ENCODE assay signal across 8 mouse cellular contexts in the genomic region with DNA sequence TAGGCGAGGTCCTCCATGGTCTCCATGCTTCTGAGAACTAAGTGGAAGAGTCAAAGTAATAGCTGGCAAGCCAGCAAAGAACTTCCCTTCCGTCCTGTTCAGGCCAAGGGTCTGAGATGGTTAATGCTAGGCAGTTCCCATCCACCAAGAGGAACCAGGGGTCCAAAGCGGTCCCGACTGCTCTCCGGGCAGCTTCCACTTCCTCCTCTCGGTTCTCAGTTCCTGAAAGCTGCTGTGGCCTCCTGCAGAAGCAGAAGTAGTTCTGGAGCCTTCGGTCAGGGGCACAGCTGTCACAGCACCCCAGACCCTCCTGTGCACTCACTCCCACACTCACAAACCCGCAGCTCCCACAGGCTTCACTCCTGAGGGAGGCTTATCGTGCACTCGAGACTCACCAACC. TPM values are rescaled to one million over a fixed set of nuclear protein-coding genes. Genes with fewer than 3 reads are reported as not detected.
A peak's percentile ranks its signal among the peaks of the same experiment; 100 is the strongest.
DNase-seq lines count a peak whose midpoint lies in the region; ATAC-seq lines count a peak whose summit lies in the region.

No protein-coding gene starts in this region.

- DNase-seq in adrenal gland, adult (ENCODE audit: inconsistent age in 2 of 2, low spot score in 1 of 2) = peak; percentile 26 to 44
- DNase-seq in adrenal gland, adult 2 months = no peak
- peak; percentile 18 for DNase-seq in ovary, postnatal 36 days (ENCODE audit: low spot score)
- DNase-seq in ovary, postnatal 14 days (ENCODE audit: low spot score) = no peak
- DNase-seq in lung, postnatal 25 days (ENCODE audit: low spot score) = peak; percentile 67
- DNase-seq in thymus, postnatal 14 days = peak; percentile 56
- DNase-seq in cerebellum, postnatal 4 days (ENCODE audit: low spot score in 2 of 2) = no peak

- ATAC-seq in activated CD4-positive, CD25-positive, alpha-beta regulatory T cell, adult 4 months = no peak

RNA-seq across cellular contexts. Expression of a gene that starts 6.7 kb away (rescaled TPM):
- total RNA-seq in adrenal gland, adult 2 months (2021) = under 1 TPM; 0.78 to 0.90 TPM
- polyA plus RNA-seq in adrenal gland, adult 2 months (2012; rRNA removed) = 0.13 and 0.28 TPM in 2 replicates
- 1 to 10 TPM in 1 of 2 experiments, not detected in 1; 1.6 TPM for polyA plus RNA-seq in activated CD4-positive, CD25-positive, alpha-beta regulatory T cell, adult 4 months (2017; shearing (Covaris generic))

RNA-seq across cellular contexts. Expression of a gene that starts 6.9 kb away (rescaled TPM):
- total RNA-seq in adrenal gland, adult 2 months (2021) = 10 to 100 TPM; 32.3 to 40.3 TPM
- polyA plus RNA-seq in adrenal gland, adult 2 months (2012; rRNA removed) = 3.6 and 5.8 TPM in 2 replicates
- 10 to 100 TPM; 17.7 to 18.7 TPM for polyA plus RNA-seq in activated CD4-positive, CD25-positive, alpha-beta regulatory T cell, adult 4 months (2017; shearing (Covaris generic))

Comparison
In these comparisons a context has a peak if more than half of its experiments do, and no peak if none do; other contexts are left out.
1. DNase-seq: peak in adrenal gland, adult (2 of 2), ovary, postnatal 36 days (single experiment), lung, postnatal 25 days (single experiment) and thymus, postnatal 14 days (single experiment); none in adrenal gland, adult 2 months (single experiment), ovary, postnatal 14 days (single experiment) and cerebellum, postnatal 4 days (0 of 2).